Mouse (Mus musculus) kidney, postnatal 10 days (tissue): ENCODE measurements at regions not wholly inside any gene's neighbourhood (a gene's known extent, or its start where the extent isn't known, plus 50 kb on each side); places are given as distances from the start of the nearest gene placed in this dataset.
"Not testable (repeated sequence)": the region's sequence is repeated elsewhere in the genome, so short reads cannot be mapped to it uniquely, and the experiment has no call there.

ENCODE experiments used
- DNase-seq: peaks from one replicate; pipeline ENCODE4 v3.0.0; 2021; ENCODE audit warnings: mixed read lengths

DNA sequence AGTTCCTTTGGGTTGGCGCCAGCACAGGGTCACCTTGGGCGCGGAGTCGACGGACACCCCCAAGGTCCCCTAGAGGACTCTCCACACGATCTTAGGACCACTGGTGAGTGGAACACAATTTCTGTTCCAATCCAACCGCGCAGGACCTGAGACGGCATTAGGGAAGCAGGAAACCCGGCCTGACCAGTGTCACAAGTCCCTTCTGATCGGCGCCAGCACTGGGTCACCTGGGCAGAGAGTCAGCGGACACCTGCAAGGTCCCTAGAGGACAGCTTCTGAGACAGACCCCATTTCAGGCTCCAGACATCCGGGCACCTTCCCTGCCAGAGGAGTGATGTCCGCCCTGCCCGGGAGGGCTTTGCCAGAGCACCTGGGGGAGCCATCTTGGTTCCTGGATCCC, 74.2 kb upstream of the Cdh13 start:
- not testable (repeated sequence) for DNase-seq

DNA sequence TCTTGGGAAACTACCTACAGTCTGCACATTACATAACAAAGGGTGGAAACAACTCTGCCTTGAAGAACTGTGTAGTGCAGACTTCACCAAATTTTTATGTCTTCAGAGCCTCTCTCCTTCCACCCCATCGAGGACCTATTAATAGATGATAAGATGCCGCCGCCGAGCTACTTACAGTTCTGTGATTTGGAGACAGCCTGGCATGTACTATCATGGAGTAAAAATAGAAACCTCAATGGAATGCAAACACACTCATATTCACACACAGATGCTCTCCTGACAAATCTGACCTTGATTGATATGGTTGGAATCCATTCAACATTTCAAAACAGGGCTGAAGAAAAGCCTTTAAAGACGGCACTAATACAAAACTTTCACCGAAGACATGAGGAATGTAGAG, 92.7 kb upstream of the Cdh13 start:
- DNase-seq = no peak

DNA sequence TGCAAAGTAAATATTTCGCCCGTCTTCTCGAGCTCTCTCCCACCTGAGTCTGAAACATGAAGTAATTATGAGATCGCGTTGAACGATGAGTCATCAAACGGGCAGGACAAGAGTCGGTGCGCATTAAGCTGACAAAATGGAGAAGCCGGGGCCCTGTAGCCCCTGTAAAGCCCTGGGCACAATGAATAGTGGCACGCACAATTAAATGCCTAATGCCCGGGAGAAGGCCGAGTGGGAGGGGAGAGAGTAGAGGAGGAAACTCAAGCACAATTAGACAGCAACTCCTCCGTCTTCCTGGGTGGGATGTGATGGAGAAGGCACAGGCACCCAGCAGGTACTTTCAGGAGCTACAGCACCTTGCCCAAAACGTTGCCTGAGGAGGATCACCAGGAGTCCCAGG, 94.3 kb upstream of the Cdh13 start:
- no peak for DNase-seq

DNA sequence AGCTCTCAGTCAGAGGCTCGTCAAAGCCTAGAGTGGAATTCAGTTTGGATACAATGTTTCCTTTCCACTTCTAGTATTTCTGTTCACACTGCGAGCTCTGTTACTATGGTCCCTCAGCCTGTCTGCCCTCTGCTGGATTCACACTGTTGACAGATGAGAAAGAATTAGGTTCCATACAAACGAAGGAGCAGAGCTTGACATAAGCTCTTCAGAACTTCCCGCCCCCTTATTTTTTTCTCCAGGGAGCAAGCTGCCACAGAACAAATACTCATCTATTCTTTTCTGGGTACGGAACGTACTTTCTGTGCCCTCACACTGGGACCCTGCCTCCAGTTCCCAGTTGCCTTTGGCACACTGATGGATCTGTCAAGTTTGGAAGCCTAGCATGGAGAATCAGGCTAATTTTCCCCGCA, 114.5 kb upstream of the Cdh13 start:
- peak; percentile 7 for DNase-seq

DNA sequence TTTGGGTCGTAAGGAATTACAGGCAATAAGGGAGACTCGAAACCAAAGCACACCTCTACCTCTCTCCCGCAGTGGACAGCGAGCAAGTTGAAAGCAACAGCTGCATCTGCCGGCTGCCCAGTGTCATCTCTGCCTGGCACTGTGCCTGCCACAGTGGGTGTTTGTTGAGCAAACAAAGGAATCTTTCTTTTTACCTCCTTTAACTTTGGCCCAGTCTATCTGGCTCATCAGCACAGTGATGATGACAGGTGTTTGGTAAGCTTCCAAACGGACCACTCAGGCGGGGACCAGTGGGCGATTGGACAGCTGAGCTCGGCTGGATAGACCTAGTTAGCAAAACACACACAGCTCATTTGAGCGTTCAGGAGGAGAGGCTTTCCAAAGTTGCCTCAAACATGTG, 121.4 kb upstream of the Cdh13 start:
- DNase-seq = no peak

DNA sequence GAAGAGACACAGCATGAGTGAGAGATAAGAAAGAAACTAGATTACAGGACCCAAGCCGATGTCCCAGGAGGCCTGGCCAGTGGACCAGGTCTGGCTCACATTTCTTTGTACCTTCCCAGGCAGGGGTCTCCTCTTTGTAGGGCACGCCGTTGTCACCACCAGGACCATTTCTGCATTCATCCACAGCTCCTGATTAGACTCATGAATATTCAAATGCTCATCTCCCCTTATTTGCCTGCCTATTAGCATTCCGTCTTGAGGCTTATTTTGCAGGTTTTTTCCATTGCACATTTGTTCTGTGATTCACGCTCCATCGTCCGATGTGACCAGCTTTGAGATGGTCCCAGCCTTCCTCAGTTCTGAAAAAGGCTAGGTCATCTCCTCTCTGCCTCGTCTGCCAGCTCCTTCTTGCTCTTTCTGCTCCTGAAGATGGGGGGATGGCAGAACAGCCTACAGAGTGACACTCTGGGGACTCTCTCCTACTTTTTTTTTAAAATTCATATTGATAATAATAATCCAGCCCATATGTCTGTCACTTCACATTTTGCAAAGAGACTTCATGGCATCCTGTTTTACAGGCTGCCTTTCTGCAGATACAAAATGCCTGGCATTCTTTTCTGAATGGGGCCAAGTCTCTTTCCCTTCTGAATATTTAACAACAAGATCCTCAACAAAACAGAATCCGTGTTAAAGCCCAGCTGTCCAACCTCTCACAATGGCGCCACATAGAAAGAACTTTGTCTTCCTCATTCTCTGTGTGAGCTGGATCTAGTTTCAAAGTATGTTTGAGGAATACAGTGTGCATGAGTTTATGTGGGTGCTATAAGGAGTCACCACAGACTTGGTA, 136.0 kb upstream of the Cdh13 start:
- no peak for DNase-seq

DNA sequence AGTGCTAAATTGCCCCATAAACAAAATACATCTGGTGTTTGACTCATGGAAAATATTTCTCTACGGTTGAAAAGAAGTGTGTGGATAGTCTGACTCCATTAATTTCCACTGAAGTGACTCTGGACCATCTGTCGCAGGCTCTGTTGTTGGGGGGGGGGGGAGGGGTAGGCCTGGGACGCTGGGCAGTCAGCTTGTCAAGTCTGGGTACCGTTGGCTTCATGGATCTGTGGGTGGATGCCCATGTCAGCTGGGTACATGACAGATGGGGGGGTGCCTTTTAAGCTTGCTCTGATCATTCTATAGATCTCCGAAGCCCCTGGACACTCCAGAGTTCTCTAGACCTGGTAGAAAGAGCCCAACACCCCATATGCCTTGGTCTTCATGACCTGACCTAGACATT, 139.0 kb upstream of the Cdh13 start:
- DNase-seq = no peak

DNA sequence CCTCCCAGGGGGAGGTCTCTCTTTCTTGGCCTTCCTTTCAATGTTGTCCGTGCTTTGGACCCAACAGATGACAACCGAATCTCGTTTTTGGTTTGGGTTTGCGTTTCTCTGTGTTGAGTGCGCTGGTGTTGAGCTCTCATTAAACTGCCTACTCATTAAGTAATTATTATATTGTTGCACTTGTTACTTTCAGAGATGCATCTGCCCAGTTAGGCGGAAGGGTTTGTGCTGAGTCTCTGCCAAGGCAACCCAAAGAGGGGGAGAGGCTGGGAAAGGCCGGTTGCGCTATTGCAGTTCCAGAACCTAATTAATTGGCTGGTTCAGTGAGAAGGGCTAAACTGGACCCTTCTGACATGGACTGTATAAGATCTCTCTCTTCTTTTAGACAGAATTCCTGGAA, 141.2 kb upstream of the Cdh13 start:
- DNase-seq = no peak

DNA sequence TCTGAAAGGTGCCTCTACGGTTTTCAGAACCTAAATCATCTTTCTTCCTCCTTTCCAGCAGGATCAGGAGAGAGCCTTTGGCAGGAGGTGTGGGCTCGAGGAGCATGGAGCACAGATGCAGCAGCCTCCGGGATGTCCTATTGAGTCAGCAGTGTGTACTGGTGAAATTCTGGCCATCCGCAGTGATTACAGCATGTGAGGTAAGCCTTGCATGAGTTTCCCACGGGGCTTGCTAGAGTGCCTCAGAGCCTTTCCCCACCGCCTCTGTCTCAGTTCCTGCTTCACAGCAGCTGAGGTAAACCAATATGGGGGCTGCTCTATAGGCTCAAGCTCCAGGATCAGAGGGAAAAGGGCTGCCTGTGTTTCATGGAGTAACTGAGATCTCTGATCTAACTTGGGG, 143.6 kb upstream of the Cdh13 start:
- no peak for DNase-seq

DNA sequence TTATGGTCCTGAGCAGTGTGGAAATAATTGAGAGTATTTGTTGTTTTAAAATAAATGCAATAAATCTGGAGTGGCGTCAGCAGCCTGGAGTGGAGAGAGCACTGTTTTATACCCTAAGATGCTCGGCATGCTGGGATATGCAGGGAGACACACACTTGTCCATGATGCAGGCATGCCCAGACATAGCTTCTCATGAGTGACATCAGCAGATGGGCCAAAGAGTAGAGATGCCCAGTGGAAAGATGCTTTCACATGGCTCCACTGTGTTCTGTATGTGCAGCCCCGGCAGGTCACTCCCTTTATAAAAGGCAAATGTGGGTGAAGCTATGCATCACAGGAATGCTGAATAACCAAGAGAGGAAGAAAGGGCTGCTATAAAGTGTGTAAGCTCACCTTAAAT, 145.7 kb upstream of the Cdh13 start:
- no peak for DNase-seq

DNA sequence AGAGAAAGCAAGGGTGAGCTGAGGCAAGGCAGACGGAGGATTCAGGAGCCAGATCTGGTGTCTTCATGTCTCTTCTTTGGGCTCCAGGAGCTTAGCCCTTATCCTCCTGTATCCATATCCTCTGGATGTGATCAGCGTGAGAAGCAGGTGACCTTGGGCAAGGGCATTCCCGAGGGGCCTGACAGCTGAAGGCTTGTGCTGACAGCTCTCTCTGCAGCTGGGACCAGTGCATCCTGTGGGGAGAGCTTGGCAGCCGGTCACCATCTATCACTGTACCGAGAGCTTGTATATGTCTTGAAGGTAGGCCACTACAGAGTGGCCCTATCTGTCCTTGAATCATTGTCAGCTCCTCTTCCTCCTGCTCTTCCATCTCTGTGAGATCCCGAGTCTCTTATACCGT, 158.5 kb upstream of the Cdh13 start:
- no peak for DNase-seq

DNA sequence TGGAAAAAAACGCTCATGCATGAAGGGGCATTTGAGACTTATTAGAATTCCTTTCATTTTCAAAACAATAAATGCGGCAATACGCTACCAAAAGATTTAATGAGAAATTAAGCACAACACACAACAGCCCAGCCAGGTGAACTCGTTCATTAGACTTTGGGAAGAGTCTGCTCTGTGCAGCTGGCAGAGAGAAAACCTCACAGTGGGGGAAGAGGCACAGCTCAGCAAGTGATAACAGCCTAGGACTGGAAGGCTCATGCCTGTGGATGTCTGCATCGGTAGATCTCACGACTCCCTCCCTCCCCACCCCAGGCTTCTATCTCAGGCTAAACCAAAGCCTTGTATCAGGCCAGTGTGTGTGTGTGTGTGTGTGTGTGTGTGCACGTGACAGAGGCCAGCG, 169.3 kb upstream of the Cdh13 start:
- DNase-seq = no peak

DNA sequence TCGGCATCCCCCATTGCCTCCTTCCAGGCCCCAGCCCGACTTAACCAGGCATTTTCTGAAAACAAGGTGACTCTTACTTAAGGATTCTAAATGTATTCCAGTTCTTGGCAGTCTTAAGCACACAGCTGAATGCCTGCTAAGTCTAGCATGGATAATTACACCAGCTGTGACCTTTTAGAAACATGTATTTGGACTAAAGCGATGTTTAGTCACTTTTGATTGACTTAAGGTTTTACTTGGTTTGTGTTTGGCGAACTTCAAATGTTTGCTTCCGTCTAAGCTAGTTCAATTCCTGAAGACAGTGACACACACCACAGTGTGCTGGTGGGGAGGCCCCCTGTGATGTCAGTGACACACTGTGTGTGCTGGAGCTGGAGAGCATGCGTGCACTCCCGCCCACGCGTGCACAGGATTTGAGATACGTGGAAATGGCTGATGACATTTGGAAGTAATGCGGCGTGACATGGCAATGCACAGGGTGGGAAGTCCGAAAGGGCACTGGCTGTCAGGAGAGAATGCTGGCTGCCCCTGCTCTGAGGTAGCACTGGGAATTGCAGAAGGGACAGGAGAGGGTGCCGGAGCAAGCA, 179.0 kb upstream of the Cdh13 start:
- no peak for DNase-seq

DNA sequence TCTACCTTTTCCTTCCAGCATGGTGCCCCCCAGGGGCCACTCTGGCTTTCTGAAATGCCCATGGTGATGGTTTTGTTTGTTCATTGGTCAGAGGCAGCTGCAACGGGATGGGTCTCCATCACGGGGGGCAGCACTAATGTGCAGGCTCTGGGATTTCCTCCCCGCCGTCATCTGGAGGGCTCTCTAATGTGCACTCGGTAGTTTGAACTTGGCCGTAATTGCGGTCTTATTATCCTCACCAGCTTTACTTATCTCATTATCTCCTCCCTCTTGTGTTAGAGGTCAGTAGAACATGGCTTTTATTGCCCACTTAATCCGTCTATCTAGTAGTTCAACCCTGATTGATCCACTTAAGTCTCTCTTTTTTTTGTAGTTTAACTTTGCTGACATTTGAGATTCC, 182.2 kb upstream of the Cdh13 start:
- no peak for DNase-seq

DNA sequence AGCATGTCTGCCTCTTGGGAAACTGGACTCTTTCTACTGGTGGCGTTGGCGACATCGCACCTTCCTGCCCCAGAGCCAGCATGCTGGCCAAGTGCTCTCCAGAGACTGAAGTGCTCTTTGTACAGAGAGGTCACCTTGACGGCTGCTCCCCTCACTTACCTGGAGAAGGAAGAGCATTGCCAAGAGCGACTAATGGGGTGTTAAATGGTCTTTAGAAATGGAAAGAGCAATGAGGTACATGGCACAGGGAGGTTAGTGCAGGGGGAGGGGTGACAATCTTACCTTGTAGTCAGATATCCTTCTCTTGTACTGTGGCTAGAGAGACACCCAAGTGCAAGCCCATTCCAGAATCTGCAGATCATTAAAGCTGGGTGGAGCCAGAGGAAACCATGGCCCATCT, 220.8 kb upstream of the Cdh13 start:
- DNase-seq = no peak

DNA sequence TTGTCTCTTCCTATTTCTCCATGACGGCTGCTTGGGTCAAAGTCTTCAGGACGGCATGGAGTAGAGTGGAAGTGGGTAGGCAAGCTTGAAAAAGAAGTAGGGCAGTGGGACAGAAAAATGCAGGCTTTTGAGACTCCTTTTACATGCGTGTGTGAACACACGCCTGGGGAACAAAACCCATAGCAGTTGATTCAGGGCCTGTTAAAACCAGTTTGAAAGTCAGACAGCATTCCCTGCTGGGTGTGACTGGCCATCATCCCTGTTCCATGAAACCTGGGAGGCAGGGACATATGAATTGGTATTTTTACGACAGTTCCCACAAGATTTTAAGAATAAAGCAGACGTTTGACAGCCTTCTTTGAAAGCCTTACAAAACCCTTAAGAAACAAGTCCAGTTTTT, 226.8 kb upstream of the Cdh13 start:
- DNase-seq = no peak

DNA sequence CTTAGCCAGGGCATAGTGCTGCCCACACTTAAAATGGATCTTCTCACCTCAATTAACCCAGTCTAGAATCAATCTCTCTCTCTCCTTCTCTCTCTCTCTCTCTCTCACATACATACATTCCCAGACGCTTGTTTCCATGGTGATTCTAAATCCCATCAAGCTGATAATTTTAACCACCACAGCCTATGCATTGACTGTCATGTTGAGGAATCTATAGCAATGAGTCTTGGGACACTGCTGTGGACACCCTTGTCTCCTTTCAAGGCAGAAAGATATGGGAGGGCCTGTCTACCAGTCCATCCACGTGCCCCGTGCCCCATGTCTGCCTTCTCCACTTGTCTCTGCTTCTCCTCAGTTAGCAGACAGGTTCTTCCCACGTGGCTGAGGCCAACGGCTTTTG, 228.0 kb upstream of the Cdh13 start:
- no peak for DNase-seq

DNA sequence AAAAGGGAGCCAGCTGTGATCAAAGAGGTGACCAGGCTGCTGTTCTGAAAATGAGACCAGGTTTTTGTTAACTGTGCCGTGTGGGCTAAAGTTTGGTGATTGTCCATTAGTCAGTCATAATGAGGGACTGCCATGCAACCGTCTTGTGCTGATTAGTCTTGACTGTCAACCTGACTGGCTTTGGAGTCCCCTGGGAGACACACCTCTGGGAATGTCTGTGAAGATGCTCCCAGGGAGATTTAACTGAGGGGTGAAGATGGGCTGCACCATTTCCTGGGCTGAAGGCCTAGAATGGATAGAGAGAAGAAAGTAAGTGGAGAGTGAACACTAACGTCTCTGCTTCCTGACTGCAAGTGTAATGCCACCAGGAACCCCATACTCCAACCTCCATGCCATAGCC, 233.1 kb upstream of the Cdh13 start:
- no peak for DNase-seq

DNA sequence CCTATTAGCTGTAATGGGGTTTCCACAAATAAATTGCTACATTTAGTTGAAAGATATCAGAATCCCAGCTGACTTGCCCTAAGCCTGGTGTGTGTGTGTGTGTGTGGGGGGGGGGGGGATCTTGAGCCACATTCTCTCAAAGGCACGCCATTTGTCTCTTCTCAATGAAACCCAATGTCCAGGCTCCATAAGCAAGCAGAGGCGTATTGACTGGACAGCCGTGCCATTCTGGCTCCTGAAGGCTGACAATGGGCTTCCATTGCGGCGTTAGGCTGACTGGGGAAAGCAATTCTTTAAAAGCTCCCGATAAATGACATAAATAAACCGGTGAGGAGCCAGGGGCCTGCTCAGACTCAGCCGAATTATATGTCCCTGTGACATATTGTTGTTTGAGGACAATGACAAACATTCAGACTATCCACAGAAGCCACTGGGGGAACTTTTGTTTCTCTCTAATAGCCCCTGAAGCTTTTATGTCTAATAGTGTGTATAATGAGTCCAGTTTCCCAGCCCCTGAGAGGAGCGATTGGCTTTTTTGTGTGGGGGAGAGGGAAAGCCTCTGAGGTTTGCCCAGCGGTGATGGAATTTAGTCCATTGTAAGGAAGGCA, 240.6 kb upstream of the Mphosph6 start:
- no peak for DNase-seq

DNA sequence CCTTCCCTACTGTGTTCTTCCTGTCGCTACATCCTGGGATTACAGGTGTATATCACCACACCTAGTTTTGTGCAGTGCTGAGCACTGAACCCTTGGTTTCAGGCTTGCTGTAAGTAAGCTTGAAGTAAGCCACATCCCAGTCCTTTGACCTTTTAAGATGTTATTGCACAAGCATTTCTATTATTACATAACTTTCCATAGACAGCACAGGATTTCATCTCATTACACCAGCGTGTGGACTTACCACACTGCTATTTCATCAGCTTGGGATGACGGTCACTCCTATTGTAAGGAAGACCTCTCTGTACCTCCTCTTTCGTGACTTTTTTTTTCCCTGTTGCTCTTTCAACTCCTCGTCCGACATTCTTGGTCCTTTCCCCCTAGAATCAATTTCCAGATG, 239.5 kb upstream of the Mphosph6 start:
- DNase-seq = no peak

DNA sequence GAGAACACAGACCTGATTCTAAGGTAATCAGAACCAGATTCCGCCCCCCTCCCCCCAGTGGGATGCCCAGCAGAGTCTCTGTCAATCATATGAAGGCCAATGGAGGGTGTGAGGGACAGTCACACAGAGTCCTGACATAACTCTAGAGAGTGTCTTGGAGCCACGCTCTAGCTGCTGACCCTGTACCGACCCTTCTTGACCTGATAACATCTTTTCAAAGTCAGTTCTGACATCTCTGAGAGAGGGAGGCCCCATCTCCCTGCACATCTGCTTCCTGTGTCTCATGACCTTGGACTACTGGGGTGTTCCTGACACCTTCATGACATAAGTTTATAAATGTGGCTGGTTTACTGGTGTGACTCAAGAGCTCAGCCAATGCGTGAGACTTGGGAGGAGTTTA, 236.1 kb upstream of the Mphosph6 start:
- DNase-seq = no peak

DNA sequence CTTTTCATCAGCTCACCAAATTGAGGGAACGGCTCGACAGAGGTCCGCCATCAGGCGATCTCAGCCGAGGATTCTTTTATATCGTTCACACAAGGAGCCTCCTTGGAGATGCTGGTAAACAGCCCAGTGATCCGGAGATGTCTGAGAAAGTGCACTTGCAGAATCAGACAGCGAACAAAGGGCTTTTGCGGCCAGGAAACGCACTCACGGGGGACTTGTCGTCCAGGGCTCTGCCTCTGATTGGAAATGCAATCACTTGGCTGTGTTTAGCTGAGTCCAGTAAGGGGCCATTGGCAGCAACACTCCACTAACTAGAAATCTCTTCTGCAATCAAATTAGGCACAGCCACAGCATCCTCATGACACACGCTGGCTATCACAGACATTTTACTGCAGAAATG, 232.3 kb upstream of the Mphosph6 start:
- DNase-seq = no peak

DNA sequence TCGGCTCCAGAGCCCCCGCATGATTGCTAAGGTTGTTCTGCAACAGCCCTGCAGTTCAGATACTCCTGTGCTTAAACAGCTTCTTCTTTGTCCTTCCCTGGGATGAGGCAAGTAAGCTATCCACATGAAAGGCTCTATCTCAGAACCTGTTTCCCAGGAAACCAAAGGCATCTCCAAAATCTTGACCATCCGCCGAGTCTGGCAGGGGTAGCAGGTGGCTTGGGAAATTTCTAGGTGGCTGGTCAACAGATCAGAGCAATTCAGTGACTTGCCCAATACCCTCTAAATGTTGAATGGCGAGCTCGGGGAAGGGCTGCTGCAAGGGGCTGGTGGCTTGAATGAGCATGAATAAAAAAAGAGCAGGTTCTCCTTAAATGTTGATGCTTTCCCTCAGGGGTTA, 229.7 kb upstream of the Mphosph6 start:
- DNase-seq = no peak

DNA sequence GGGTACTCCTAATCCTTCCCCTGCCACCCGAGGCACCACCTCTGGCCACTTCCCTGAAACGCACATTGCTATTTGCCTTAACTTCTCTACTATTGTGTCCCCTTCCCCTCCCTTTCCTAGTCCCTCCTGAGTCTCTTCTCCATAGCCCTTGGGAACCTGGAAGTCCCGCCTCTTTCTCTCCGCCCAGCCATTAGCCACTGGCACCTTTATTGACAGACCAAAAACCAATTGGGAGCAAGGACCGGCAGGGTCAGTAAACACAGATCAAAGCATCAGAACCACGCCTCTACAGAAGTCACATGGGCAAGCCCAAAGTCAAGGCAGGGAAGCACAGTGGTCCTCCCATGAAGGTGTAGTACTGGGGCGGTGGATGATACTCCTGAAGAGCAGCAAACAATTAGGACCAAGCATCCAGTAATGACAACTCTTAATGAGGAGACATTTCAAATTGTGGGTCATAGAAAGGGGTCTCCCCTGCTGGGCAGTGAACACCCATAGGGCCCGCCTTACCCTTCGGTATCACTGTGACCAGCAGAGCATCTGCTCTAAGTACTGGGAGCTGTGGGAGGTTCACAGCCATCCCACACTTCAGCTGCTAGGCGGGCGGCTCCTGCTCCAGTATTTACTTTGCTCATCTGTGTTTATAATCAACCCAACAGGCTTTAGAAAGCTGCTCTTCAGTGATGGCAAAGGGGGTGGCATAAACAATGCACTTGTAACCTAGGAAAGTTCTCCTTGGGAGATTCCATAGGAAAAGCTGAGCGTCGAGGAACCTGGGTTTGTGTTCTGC, 226.5 kb upstream of the Mphosph6 start:
- DNase-seq = no peak
